Mouse (Mus musculus) kidney, embryonic 14.5 days (tissue): ENCODE measurements around the gene Xcl1. TPM values are rescaled to one million over a fixed set of nuclear protein-coding genes. Genes with fewer than 3 reads are reported as not detected.
"Not testable (repeated sequence)": the region's sequence is repeated elsewhere in the genome, so short reads cannot be mapped to it uniquely, and the experiment has no call there.

ENCODE experiments used
- ATAC-seq: fragments of 200-750 bp; cut with Nextera tagmentation; 2 replicates; pipeline ENCODE4 v1.8.0; 2017; ENCODE audit warnings: moderate number of reproducible peaks, mild to moderate bottlenecking, moderate TSS enrichment, moderate library complexity; ENCODE audit not compliant: low FRiP score, low TSS enrichment
- H3K27ac ChIP-seq: fragments of 300-500 bp; sonication (generic); 2 replicates; pipeline ENCODE4 v1.5.1; 2014; ENCODE audit warnings: low read depth, mild to moderate bottlenecking, low read length, moderate library complexity, mixed read lengths
- H3K27me3 ChIP-seq: fragments of 300-500 bp; sonication (generic); 2 replicates; pipeline ENCODE4 v1.6.1; 2014; ENCODE audit warnings: mild to moderate bottlenecking, low read length; ENCODE audit not compliant: control insufficient read depth, insufficient read depth
- H3K36me3 ChIP-seq: fragments of 300-500 bp; sonication (generic); 2 replicates; pipeline ENCODE4 v1.6.1; 2014; ENCODE audit warnings: low read length, mixed read lengths; ENCODE audit not compliant: control insufficient read depth, insufficient read depth
- H3K4me1 ChIP-seq: fragments of 300-500 bp; sonication (generic); 2 replicates; pipeline ENCODE4 v1.6.1; 2014; ENCODE audit warnings: low read length, mixed read lengths; ENCODE audit not compliant: control insufficient read depth, insufficient read depth
- H3K4me2 ChIP-seq: fragments of 300-500 bp; sonication (generic); replicated peaks from 2 replicates; pipeline ENCODE4 v1.6.1; 2014; ENCODE audit warnings: low read depth, mild to moderate bottlenecking, low read length
- H3K4me3 ChIP-seq: fragments of 300-500 bp; sonication (generic); 2 replicates; pipeline ENCODE4 v1.5.1; 2014; ENCODE audit warnings: mild to moderate bottlenecking, low read length
- H3K9ac ChIP-seq: fragments of 300-500 bp; sonication (generic); 2 replicates; pipeline ENCODE4 v1.6.1; 2014; ENCODE audit warnings: low read depth, mild to moderate bottlenecking, low read length, moderate library complexity
- H3K9me3 ChIP-seq: fragments of 300-500 bp; sonication (generic); 2 replicates; pipeline ENCODE4 v1.6.1; 2016; ENCODE audit warnings: low read length; ENCODE audit not compliant: control insufficient read depth
- WGBS: fragments of 180-500 bp; shearing (Covaris S2); extraction: QIAGEN DNeasy Blood & Tissue Kit; methylation state at CpG from one replicate; pipeline ENCODE4 v1.1.7; 2014; 5-methylcytosine and 5-hydroxymethylcytosine counted together
- polyA plus RNA-seq: library from polyadenylated mRNA; unstranded; fragments of >200 nt; fragmentation: Nextera tagmentation; extraction: Ambion mirVana; gene quantifications from 2 replicates; pipeline ENCODE4 v1.2.1, GENCODE M21; 2014

Xcl1 gene
- not detected in 2 replicates for polyA plus RNA-seq

DNA sequence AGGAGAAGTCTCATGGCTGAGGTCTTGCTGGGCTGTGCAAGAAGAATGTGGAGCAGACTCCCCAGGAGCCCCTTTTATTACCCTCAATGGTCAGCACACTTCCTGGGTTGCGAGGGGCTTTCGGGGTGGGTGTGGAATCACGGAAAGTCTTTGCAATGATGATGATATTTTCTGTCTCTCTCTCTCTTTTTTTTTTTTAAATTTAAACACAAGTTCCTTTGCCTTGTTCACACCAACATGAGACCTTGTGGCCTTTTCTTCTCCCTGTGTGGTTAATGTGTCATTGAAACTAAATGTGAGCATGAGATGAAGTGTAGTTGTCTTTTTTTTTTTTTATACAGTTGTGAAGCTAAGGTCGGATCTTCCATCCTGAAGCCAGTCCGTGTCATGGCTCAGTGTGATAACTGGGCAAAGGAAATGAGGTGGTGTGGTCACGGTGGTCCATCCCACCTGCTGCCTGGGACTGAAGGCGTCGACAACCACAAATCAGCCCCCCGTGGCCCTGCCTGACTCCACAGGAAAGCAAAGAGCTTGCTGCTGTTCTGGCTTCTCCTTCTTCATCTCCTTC, at the start of gene Xcl1:
Gene Xcl1, minus strand, starts transcription at position 51 of the 568 bp plus-strand sequence.
- no peaks in the 10 kb centered on the region for H3K4me1 ChIP-seq
- no peaks in the 10 kb centered on the region for H3K27me3 ChIP-seq
- no peak within 1 kb of the TSS for H3K4me2 ChIP-seq
- H3K36me3 ChIP-seq = no peaks in the 10 kb centered on the region
- WGBS = 66% methylated on average over 9 of the region's 9 CpGs
- no peak for ATAC-seq
- H3K9me3 ChIP-seq = no peaks in the 10 kb centered on the region
- H3K9ac ChIP-seq = no peak within 1 kb of the TSS
- no peak within 1 kb of the TSS for H3K4me3 ChIP-seq
- no peak within 1 kb of the TSS for H3K27ac ChIP-seq

GRCm38 (mm10) chr1:164984681-164985080, 49.4 kb upstream of the Xcl1 start:
- not testable (repeated sequence) for H3K27ac ChIP-seq, H3K9me3 ChIP-seq, ATAC-seq, H3K9ac ChIP-seq, H3K4me3 ChIP-seq, H3K36me3 ChIP-seq, H3K27me3 ChIP-seq, H3K4me2 ChIP-seq, H3K4me1 ChIP-seq
- 92% methylated on average over 10 of the region's 10 CpGs for WGBS

GRCm38 (mm10) chr1:164977351-164977750, 42.0 kb upstream of the Xcl1 start:
- H3K9me3 ChIP-seq = no peaks in the 10 kb centered on the region
- H3K27me3 ChIP-seq = no peaks in the 10 kb centered on the region
- H3K4me2 ChIP-seq = no peak overlapping the region
- H3K27ac ChIP-seq = no peak overlapping the region
- no peak for ATAC-seq
- H3K9ac ChIP-seq = no peak overlapping the region
- H3K4me1 ChIP-seq = no peaks in the 10 kb centered on the region
- no peaks in the 10 kb centered on the region for H3K36me3 ChIP-seq
- no peak overlapping the region for H3K4me3 ChIP-seq

GRCm38 (mm10) chr1:164975729-164976128, 40.4 kb upstream of the Xcl1 start:
- H3K36me3 ChIP-seq = no peaks in the 10 kb centered on the region
- 73% methylated on average over 7 of the region's 7 CpGs for WGBS
- no peak overlapping the region for H3K9ac ChIP-seq
- H3K27me3 ChIP-seq = no peaks in the 10 kb centered on the region
- no peaks in the 10 kb centered on the region for H3K4me1 ChIP-seq
- no peak for ATAC-seq
- H3K9me3 ChIP-seq = no peaks in the 10 kb centered on the region
- no peak overlapping the region for H3K4me2 ChIP-seq
- no peak overlapping the region for H3K27ac ChIP-seq
- no peak overlapping the region for H3K4me3 ChIP-seq

DNA sequence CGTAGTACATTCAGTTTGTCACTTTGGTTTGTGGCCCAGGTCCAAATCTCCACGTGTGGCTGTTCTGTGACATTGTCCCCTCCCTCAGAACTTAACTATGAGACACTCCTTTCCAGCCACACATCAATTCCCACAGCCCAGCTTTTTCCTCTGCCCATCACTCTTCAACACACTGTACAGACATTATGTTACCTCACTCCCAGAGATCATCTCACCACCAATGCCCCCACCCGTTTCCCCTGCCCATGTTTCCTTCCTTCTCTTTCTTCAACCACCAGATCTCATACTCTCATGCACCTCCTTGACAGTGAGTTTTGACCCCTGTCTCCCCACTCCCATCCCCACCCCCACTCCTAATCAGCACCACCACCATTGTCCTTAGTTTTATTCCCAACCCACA, 39.9 kb upstream of the Xcl1 start:
- ATAC-seq = no peak
- Histone ChIP-seq H3K9me3 (no peaks in the 10 kb centered on the region), H3K27ac (no peak overlapping the region), H3K4me1 (no peaks in the 10 kb centered on the region), H3K36me3 (no peaks in the 10 kb centered on the region), H3K27me3 (no peaks in the 10 kb centered on the region), H3K4me2 (no peak overlapping the region), H3K4me3 (no peak overlapping the region), H3K9ac (no peak overlapping the region)
- whole genome bisulfite sequencing = 85% methylated on average over 3 of the region's 3 CpGs

- Histone ChIP-seq H3K4me3 (no peak overlapping the region), H3K9me3 (no peaks in the 10 kb centered on the region), H3K4me2 (no peak overlapping the region), H3K36me3 (no peaks in the 10 kb centered on the region), H3K27me3 (no peaks in the 10 kb centered on the region), H3K9ac (no peak overlapping the region), H3K4me1 (no peaks in the 10 kb centered on the region), H3K27ac (no peak overlapping the region)
- 66% methylated on average over 3 of the region's 3 CpGs for WGBS
- no peak for ATAC-seq
Measured at GRCm38 (mm10) chr1:164973790-164974189, 38.5 kb upstream of the Xcl1 start.

DNA sequence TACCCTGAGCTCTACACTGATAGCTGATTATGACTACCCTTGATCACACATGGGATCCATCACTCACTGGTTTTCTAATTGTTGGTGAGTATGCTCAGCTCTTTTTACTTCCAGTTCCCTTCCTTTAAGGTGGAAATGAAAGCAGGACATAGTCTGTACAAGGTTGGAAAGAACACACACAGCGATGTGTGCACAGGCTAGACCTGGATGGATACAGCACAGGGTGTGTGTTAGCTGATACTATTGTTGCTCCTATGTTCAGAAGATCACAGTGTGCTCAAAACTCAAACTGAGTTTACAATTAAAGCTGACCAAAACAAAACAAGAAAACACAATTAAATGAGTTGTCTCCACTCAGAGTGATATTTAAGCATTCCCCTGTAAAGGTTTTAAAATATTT, 38.0 kb upstream of the Xcl1 start:
- H3K9me3 ChIP-seq = no peaks in the 10 kb centered on the region
- H3K9ac ChIP-seq = no peak overlapping the region
- no peak overlapping the region for H3K4me3 ChIP-seq
- H3K4me1 ChIP-seq = no peaks in the 10 kb centered on the region
- no peak overlapping the region for H3K4me2 ChIP-seq
- H3K27me3 ChIP-seq = no peaks in the 10 kb centered on the region
- WGBS = 88% methylated on average over 1 of the region's 1 CpGs
- H3K36me3 ChIP-seq = no peaks in the 10 kb centered on the region
- H3K27ac ChIP-seq = no peak overlapping the region
- no peak for ATAC-seq

DNA sequence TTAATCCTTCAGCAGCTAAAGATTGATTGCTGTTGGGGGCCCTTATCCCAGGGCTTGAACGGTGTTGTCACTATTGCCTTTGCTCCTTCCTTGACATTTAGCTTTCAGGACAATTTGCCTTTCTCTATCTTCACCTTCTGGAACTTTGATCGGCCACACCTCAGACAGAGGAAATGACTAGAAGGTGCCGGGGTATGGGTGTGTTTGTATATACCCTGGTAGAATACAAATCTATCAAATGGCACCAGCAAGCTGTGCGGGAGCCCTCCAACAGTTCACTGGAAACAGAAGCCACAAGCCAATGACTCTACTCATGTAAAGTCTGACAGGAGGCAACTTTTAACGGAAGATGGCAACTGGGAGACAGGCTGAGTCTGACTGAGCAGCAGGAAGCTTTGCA, 37.4 kb upstream of the Xcl1 start:
- no peaks in the 10 kb centered on the region for H3K4me1 ChIP-seq
- WGBS = 82% methylated on average over 5 of the region's 5 CpGs

GRCm38 (mm10) chr1:164966095-164966698, 30.9 kb upstream of the Xcl1 start:
- Histone ChIP-seq H3K4me2 (no peak overlapping the region), H3K36me3 (no peaks in the 10 kb centered on the region), H3K9ac (no peak overlapping the region), H3K4me1 (no peaks in the 10 kb centered on the region), H3K9me3 (no peaks in the 10 kb centered on the region), H3K4me3 (no peak overlapping the region), H3K27me3 (no peaks in the 10 kb centered on the region), H3K27ac (no peak overlapping the region)
- 38% methylated on average over 8 of the region's 8 CpGs for WGBS
- no peak for ATAC-seq

More for the DNA sequence above, 37.4 kb upstream of the Xcl1 start:
- no peak for ATAC-seq
- Histone ChIP-seq H3K9ac (no peak overlapping the region), H3K9me3 (no peaks in the 10 kb centered on the region), H3K4me2 (no peak overlapping the region), H3K27ac (no peak overlapping the region), H3K27me3 (no peaks in the 10 kb centered on the region), H3K4me3 (no peak overlapping the region), H3K36me3 (no peaks in the 10 kb centered on the region)
